Comparison of ENCODE assay signal across 27 mouse cellular contexts in genomic region chr15:77725393-77726020, GRCm38 (mm10). TPM values are rescaled to one million over a fixed set of nuclear protein-coding genes. Genes with fewer than 3 reads are reported as not detected.
A peak's percentile ranks its signal among the peaks of the same experiment; 100 is the strongest.
DNase-seq lines count a peak whose midpoint lies in the region; ATAC-seq lines count a peak whose summit lies in the region.
"Not testable (repeated sequence)": the region's sequence is repeated elsewhere in the genome, so short reads cannot be mapped to it uniquely, and the experiment has no call there.
"Had no signal": no experiment of that assay in that cellular context is flagged by ENCODE, and none has a peak within 500 bp of the region (broad histone marks: within the 10 kb centered on the region; RNA-seq: fewer than 3 reads in every experiment).

No protein-coding gene starts in this region.

- DNase-seq in 3T3-L1 (ENCODE audit: low read depth, low spot score) = peak; percentile 71
- DNase-seq in brain, adult 2 months (ENCODE audit: low read depth, low spot score) = peak; percentile 31
- peak; percentile 88 for DNase-seq in heart, adult 11 months
- DNase-seq in heart, postnatal 10 days = peak; percentile 59 to 63
- peak; percentile 17 for DNase-seq in left cerebral cortex, postnatal 4 days
- peak; percentile 24 for DNase-seq in lung, postnatal 14 days

- H3K9me3 ChIP-seq in heart, embryonic 13.5 days; stomach, embryonic 16.5 days (replicated peaks; ENCODE audit: control insufficient read depth, low read length): not testable (repeated sequence)

- ATAC-seq in heart, embryonic 13.5 days (ENCODE audit: extremely low read depth, insufficient number of reproducible peaks, low FRiP score, low TSS enrichment) = peak; percentile 64
- peak; percentile 20; the same call in 1 of the 2 replicates for ATAC-seq in stomach, embryonic 16.5 days (ENCODE audit: insufficient read depth, low FRiP score)

- not testable (repeated sequence) for H3K27ac ChIP-seq in heart, embryonic 13.5 days (replicated peaks); stomach, embryonic 16.5 days (ENCODE audit: low read length)

- H3K4me3 ChIP-seq in heart, embryonic 13.5 days; stomach, embryonic 16.5 days (replicated peaks; ENCODE audit: low read length): not testable (repeated sequence)

- not testable (repeated sequence) for H3K36me3 ChIP-seq in heart, embryonic 13.5 days; stomach, embryonic 16.5 days (ENCODE audit: control insufficient read depth, insufficient read depth, low read length)

- intact Hi-C loops in heart, postnatal 10 days (cut with DNase I); left cerebral cortex, postnatal 4 days (cut with DNase I): not testable (repeated sequence)

- H3K4me1 ChIP-seq in heart, embryonic 13.5 days; stomach, embryonic 16.5 days (ENCODE audit: control insufficient read depth, insufficient read depth, low read length): not testable (repeated sequence)

- H3K4me2 ChIP-seq in heart, embryonic 13.5 days; stomach, embryonic 16.5 days (ENCODE audit: low read depth, low read length): not testable (repeated sequence)

- 26% methylated on average over 6 of the region's 6 CpGs for WGBS in heart, embryonic 13.5 days
- WGBS in stomach, embryonic 16.5 days = 61% methylated on average over 6 of the region's 6 CpGs

- H3K27me3 ChIP-seq in heart, embryonic 13.5 days (replicated peaks); stomach, embryonic 16.5 days (ENCODE audit: control insufficient read depth, insufficient read depth, low read length): not testable (repeated sequence)

- not testable (repeated sequence) for H3K9ac ChIP-seq in heart, embryonic 13.5 days; stomach, embryonic 16.5 days (ENCODE audit: low read length)

RNA-seq across cellular contexts. Expression of gene Apol9b, which starts 3.3 kb away (rescaled TPM):
- 0.20 TPM in 1 of 2 replicates, not detected in the other for polyA plus RNA-seq in heart, embryonic 13.5 days (2015; fragmentation: Nextera tagmentation; extraction: Ambion mirVana)
- total RNA-seq in heart, postnatal 10 days (2021) = not detected
- under 1 TPM in 1 of 2 experiments, not detected in 1; 0.22 TPM for total RNA-seq in left cerebral cortex, postnatal 4 days (2021)
- polyA plus RNA-seq in stomach, embryonic 16.5 days (2015; fragmentation: Nextera tagmentation; extraction: Ambion mirVana) = 0.37 TPM in 1 of 2 replicates, not detected in the other
- total RNA-seq: gastrocnemius, adult 8-10 months; gastrocnemius, postnatal 4 days; layer of hippocampus, adult 8-10 months; layer of hippocampus, postnatal 25 days; left cerebral cortex, adult 8-10 months; monocyte, adult 5-6 weeks had no signal
- polyA plus RNA-seq: embryonic facial prominence, embryonic 12.5 days; forebrain, embryonic 10.5 days; forebrain, embryonic 16.5 days; hindbrain, embryonic 10.5 days; hindbrain, embryonic 15.5 days; liver, embryonic 13.5 days; midbrain, embryonic 12.5 days; stomach, embryonic 14.5 days had no signal

RNA-seq across cellular contexts. Expression of gene Apol7e, which starts 26.9 kb away (rescaled TPM):
- polyA plus RNA-seq in heart, embryonic 13.5 days (2015; fragmentation: Nextera tagmentation; extraction: Ambion mirVana) = 0.08 TPM in 1 of 2 replicates, not detected in the other
- under 1 TPM in 1 of 2 experiments, not detected in 1; 0.15 TPM for total RNA-seq in heart, postnatal 10 days (2021)
- not detected for total RNA-seq in left cerebral cortex, postnatal 4 days (2021)
- 0.17 and 0.35 TPM in 2 replicates for polyA plus RNA-seq in stomach, embryonic 16.5 days (2015; fragmentation: Nextera tagmentation; extraction: Ambion mirVana)
- total RNA-seq: gastrocnemius, adult 8-10 months; layer of hippocampus, adult 8-10 months; layer of hippocampus, postnatal 25 days; left cerebral cortex, adult 8-10 months; left cerebral cortex, postnatal 36 days had no signal
- polyA plus RNA-seq: embryonic facial prominence, embryonic 12.5 days; forebrain, embryonic 10.5 days; forebrain, embryonic 16.5 days; hindbrain, embryonic 10.5 days; hindbrain, embryonic 15.5 days; kidney, embryonic 16.5 days; liver, embryonic 13.5 days; midbrain, embryonic 12.5 days; neural tube, embryonic 15.5 days had no signal

RNA-seq across cellular contexts. Expression of gene Apol8, which starts 31.3 kb away (rescaled TPM):
- polyA plus RNA-seq in heart, embryonic 13.5 days (2015; fragmentation: Nextera tagmentation; extraction: Ambion mirVana) = 0.32 and 0.78 TPM in 2 replicates
- total RNA-seq in heart, postnatal 10 days (2021) = not detected
- total RNA-seq in left cerebral cortex, postnatal 4 days (2021) = under 1 TPM; 0.48 to 0.97 TPM
- polyA plus RNA-seq in stomach, embryonic 16.5 days (2015; fragmentation: Nextera tagmentation; extraction: Ambion mirVana) = 1.2 TPM in 2 replicates
- polyA plus RNA-seq: CD4-positive, CD25-positive, alpha-beta regulatory T cell, adult 4 months; intestine, embryonic 14.5 days had no signal

Comparison
In these comparisons a context has a peak if more than half of its experiments do, and no peak if none do; other contexts are left out.
1. DNase-seq: peak in every context shown above with its lines; median percentile 88 in heart, adult 11 months; 71 in 3T3-L1; 61 in heart, postnatal 10 days; 31 in brain, adult 2 months; 24 in lung, postnatal 14 days; 17 in left cerebral cortex, postnatal 4 days.